Mouse (Mus musculus) cerebellum, postnatal 10 days (tissue): ENCODE results near the gene Olfr832.
"Not testable (repeated sequence)": the region's sequence is repeated elsewhere in the genome, so short reads cannot be mapped to it uniquely, and the experiment has no call there.

Experiments used
- DNase-seq, 2 experiments: peaks; one replicate each; pipeline ENCODE4 v3.0.0; 2021; ENCODE audit warnings: mixed read lengths in 2 of 2

Olfr832 gene

DNA sequence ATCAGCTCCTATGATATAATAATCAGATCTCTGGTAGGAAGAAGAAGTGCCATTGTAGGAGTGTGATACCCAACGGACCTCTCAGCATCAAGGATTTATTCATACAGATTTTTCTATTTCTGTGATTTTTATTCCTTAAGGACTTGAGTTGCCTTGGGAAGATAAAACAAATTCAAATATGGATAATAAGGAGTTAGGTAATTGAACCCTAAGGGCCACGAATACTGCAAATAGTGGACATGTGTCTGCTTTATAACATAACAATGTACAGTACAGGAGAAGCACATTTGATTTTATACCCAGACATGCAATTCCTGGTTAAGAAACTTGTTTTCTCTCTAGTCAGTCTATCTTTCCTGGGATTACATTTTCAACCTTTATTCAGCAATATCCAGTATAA, at the start of gene Olfr832:
Olfr832 (plus strand) TSS at position 301 of the 400 bp plus-strand sequence.
- DNase-seq, result not testable (repeated sequence)

- DNase-seq, result not testable (repeated sequence)
These were observed 29.2 kb upstream of the Olfr832 start for GRCm38 (mm10) chr9:18907699-18908098.

- DNase-seq, result not testable (repeated sequence)
These were observed 9.0 kb upstream of the Olfr832 start for GRCm38 (mm10) chr9:18927921-18928320.

GRCm38 (mm10) chr9:18962021-18962420, 25.1 kb downstream of the Olfr832 start:
- DNase-seq, result no peak

DNA sequence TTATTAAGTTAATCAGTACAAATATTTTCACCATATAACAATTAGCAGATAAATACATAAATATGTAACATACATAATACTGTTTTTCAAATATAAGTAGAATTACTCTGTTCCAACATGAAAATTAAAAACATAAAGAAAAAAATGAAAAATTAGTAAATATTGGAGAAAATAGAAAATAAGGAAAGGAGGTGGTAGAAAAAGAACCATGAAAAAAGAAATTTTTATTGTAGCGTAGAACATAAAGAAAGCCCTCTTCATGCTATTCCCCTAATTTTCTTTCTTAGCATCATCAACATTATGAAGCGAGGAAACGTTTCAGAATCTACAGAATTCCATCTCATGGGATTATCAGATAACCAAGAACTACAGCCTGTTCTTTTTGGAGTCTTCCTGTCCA, 50.8 kb downstream of the Olfr832 start, which contains the start of gene Olfr834:
Olfr834 (plus strand) TSS at position 301 of the 400 bp plus-strand sequence.
- no peak for DNase-seq
